Mouse (Mus musculus) forebrain, embryonic 10.5 days (tissue): ENCODE measurements at regions not wholly inside any gene's neighbourhood (a gene's known extent, or its start where the extent isn't known, plus 50 kb on each side); places are given as distances from the start of the nearest gene placed in this dataset.

Experiments
- DNase-seq: peaks from one replicate; pipeline ENCODE4 v3.0.0-alpha.2; 2017; ENCODE audit warnings: low spot score; ENCODE audit errors: extremely low spot score
- H3K27ac ChIP-seq: fragments of 300-500 bp; sonication (generic); 2 replicates; pipeline ENCODE4 v1.5.1; 2016; ENCODE audit warnings: mild to moderate bottlenecking
- H3K27me3 ChIP-seq: fragments of 300-500 bp; sonication (generic); 2 replicates; pipeline ENCODE4 v1.6.1; 2016; ENCODE audit warnings: mild to moderate bottlenecking; ENCODE audit not compliant: poor library complexity, severe bottlenecking
- H3K36me3 ChIP-seq: fragments of 300-500 bp; sonication (generic); replicated peaks from 2 replicates; pipeline ENCODE4 v1.6.1; 2016; ENCODE audit warnings: mild to moderate bottlenecking, moderate library complexity
- H3K4me1 ChIP-seq: fragments of 300-500 bp; sonication (generic); 2 replicates; pipeline ENCODE4 v1.6.1; 2016
- H3K4me3 ChIP-seq: fragments of 300-500 bp; sonication (generic); 2 replicates; pipeline ENCODE4 v1.5.1; 2016; ENCODE audit warnings: mild to moderate bottlenecking, moderate library complexity
- H3K9me3 ChIP-seq: fragments of 300-500 bp; sonication (generic); 2 replicates; pipeline ENCODE4 v1.6.1; 2016; ENCODE audit warnings: mild to moderate bottlenecking, moderate library complexity
- WGBS: fragments of 180-500 bp; shearing (Covaris S2); methylation state at CpG from one replicate; pipeline ENCODE4 v1.1.7; 2016; 5-methylcytosine and 5-hydroxymethylcytosine counted together

- H3K9me3 ChIP-seq: no peaks in the 10 kb centered on the region
- peaks cover 73% of the 10 kb centered on the region for H3K4me1 ChIP-seq
- WGBS: 17% methylated on average over 9 of the region's 9 CpGs
- DNase-seq: peak; percentile 42
- peaks cover 62% of the 10 kb centered on the region for H3K27me3 ChIP-seq
- peak overlapping the region; percentile 17 for H3K4me3 ChIP-seq
- no peaks in the 10 kb centered on the region for H3K36me3 ChIP-seq
- H3K27ac ChIP-seq: peak overlapping the region; percentile 89
Observed at GRCm38 (mm10) chr5:111529096-111529495, 111.9 kb downstream of the Mn1 start.

- Histone ChIP-seq H3K9me3 (no peaks in the 10 kb centered on the region), H3K27me3 (peaks cover 67% of the 10 kb centered on the region), H3K4me3 (peak overlapping the region; percentile 28), H3K4me1 (peaks cover 89% of the 10 kb centered on the region), H3K27ac (peak overlapping the region; percentile 84), H3K36me3 (no peaks in the 10 kb centered on the region)
- WGBS: 14% methylated on average over 26 of the region's 26 CpGs
- peak; percentile 70 for DNase-seq
Observed at GRCm38 (mm10) chr5:111530628-111531524, 113.7 kb downstream of the Mn1 start.

DNA sequence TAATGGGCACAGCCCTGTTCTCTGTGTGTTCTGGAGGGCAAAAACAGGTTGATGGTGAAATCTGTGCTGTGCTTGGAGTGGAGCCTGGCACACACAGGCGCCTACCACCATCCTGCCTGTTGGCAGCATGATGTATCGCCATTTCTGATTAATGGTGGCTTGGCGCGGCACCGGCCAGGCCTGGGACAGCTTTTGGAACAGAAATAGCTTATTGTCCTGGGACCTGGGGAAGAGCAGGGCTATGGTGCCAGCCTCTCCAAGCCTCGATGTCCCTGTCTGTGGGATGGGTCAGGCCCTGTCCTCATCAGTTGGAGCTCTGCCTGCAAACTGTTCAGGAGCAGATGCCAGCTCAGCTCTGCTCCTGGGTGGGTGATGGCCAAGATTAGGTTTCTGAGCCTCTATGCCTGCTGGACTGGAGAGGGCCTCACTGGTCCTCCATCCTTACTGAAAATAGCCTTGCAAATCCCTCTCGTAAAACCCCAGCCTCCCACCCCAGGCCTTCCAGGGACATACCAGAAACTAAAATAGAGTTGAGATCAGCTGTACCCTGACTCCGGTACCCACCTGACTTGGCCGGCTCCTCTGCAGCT lies 115.4 kb downstream of the Mn1 start:
- Histone ChIP-seq H3K4me1 (peaks cover 86% of the 10 kb centered on the region), H3K36me3 (no peaks in the 10 kb centered on the region), H3K27ac (peak overlapping the region; percentile 74; the same call in 1 of the 2 replicates), H3K4me3 (no peak overlapping the region), H3K27me3 (peaks cover 62% of the 10 kb centered on the region), H3K9me3 (no peaks in the 10 kb centered on the region)
- WGBS: 91% methylated on average over 9 of the region's 9 CpGs
- no peak for DNase-seq

DNA sequence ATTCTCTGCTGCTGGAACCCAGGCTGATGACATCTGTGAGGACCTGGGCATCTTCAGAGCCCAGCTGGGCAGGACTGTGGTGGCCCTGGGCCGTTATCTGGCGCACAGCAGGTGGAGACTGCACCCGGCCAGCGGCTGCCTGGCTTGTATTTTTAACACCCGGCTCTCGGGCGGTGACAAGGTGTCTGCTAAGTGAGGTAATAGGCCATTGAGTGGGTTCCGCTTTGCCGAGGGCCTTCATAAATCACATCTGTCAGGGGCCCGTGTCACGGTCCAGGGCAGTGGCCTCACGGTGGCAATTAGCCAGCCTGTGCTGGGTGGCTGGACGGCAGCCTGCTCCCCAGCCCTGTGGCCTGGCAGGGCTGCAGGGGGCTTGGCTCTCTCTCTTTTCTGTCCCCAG lies 118.8 kb downstream of the Mn1 start:
- peaks cover 76% of the 10 kb centered on the region for H3K4me1 ChIP-seq
- DNase-seq: no peak
- peaks cover 43% of the 10 kb centered on the region for H3K27me3 ChIP-seq
- peak overlapping the region; percentile 74 for H3K27ac ChIP-seq
- 69% methylated on average over 13 of the region's 13 CpGs for WGBS
- H3K4me3 ChIP-seq: no peak overlapping the region
- H3K36me3 ChIP-seq: no peaks in the 10 kb centered on the region
- H3K9me3 ChIP-seq: no peaks in the 10 kb centered on the region

DNA sequence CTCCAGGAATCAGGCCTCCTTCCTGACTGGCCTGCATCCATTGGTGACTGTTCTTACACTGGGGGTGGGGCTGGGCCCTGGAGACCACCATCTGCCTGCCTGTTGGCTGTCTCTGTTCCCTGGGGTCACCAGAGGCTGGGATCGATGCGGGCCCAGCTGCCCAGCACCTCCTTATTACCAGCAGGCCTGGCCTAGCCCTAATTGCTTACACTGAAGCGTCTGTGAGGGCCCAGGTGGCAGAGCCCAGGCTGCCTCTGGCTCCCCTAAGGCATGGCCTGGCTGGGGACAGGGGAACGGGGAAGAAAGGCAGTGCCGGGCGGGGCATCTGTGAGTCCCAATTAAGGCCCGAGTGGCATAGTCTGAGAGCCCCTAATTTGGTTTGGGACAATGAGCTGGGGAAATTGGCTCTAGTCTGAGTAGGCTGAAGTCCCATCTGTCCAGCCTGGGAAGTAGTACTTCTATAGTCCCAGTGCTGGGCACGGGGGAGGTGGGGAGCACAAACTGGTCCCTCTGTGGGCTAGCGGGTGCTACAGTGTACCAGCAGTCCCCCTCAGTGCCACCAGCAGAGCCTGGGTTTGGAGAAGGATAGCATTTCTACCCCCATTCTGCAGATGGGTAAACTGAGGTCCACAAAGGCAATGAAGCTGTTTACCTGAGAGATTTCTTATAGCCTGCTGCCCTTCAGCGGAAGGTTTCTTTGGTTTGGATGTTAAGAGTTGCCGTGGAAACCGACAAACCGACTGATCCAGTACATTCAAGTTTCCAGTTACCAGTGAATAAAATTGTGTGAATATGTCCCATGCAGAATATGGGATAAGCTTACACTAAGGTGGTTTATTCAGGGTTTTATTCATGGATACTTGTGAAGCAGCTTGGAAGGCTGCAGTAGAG lies 121.6 kb downstream of the Mn1 start:
- WGBS: 68% methylated on average over 13 of the region's 13 CpGs
- peak overlapping the region; percentile 83 for H3K27ac ChIP-seq
- peaks cover 16% of the 10 kb centered on the region; the same call in 1 of the 2 replicates for H3K27me3 ChIP-seq
- no peaks in the 10 kb centered on the region for H3K9me3 ChIP-seq
- peak; percentile 35 for DNase-seq
- no peak overlapping the region for H3K4me3 ChIP-seq
- no peaks in the 10 kb centered on the region for H3K36me3 ChIP-seq
- peaks cover 57% of the 10 kb centered on the region for H3K4me1 ChIP-seq

DNA sequence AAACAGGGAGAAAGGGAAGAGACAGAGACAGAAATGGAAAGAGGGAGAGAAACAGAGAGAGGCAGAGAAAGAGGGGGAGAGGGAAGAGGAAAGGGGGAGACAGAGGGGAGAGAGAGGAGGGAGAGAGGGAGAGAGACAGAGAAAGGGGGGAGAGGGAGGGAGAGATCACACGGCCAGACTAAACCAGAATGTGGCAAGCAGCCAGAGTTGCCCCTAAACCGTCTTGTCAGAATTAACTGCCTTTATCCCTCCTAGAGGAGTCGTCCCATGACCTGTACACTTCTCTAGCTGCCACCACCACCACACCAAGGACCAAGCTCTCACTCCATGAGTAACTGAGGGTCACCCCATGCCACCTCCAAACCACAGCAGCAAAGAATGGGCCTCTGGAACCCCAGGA lies 123.3 kb downstream of the Mn1 start:
- Histone ChIP-seq H3K27me3 (peaks cover 9% of the 10 kb centered on the region; the same call in 1 of the 2 replicates), H3K4me1 (peaks cover 42% of the 10 kb centered on the region), H3K9me3 (no peaks in the 10 kb centered on the region), H3K36me3 (no peaks in the 10 kb centered on the region), H3K27ac (peak overlapping the region; percentile 48), H3K4me3 (no peak overlapping the region)
- WGBS: 49% methylated on average over 3 of the region's 3 CpGs
- DNase-seq: no peak

- H3K4me3 ChIP-seq: no peak overlapping the region
- WGBS: 83% methylated on average over 3 of the region's 3 CpGs
- H3K9me3 ChIP-seq: no peaks in the 10 kb centered on the region
- no peaks in the 10 kb centered on the region for H3K36me3 ChIP-seq
- H3K27me3 ChIP-seq: no peaks in the 10 kb centered on the region
- peaks cover 42% of the 10 kb centered on the region for H3K4me1 ChIP-seq
- H3K27ac ChIP-seq: no peak overlapping the region
- no peak for DNase-seq
Observed at GRCm38 (mm10) chr5:111542077-111542476, 124.9 kb downstream of the Mn1 start.

- Histone ChIP-seq H3K9me3 (no peaks in the 10 kb centered on the region), H3K27ac (0 out of 2 replicates have a peak overlapping the region, but pooled peaks have one; percentile 37), H3K4me3 (no peak overlapping the region), H3K27me3 (0 out of 2 replicates have a peak, but pooled peaks cover 3% of the 10 kb centered on the region), H3K4me1 (peaks cover 41% of the 10 kb centered on the region), H3K36me3 (no peaks in the 10 kb centered on the region)
- DNase-seq: no peak
- WGBS: 88% methylated on average over 9 of the region's 9 CpGs
Observed at GRCm38 (mm10) chr5:111543721-111544495, 126.7 kb downstream of the Mn1 start.

GRCm38 (mm10) chr5:111553471-111554382 lies 136.6 kb downstream of the Mn1 start:
- H3K27me3 ChIP-seq: no peaks in the 10 kb centered on the region; the same call in 1 of the 2 replicates
- no peak overlapping the region for H3K4me3 ChIP-seq
- H3K4me1 ChIP-seq: peaks cover 64% of the 10 kb centered on the region
- H3K27ac ChIP-seq: peak overlapping the region; percentile 92
- DNase-seq: no peak
- no peaks in the 10 kb centered on the region for H3K9me3 ChIP-seq
- no peaks in the 10 kb centered on the region for H3K36me3 ChIP-seq
- WGBS: 83% methylated on average over 16 of the region's 16 CpGs

DNA sequence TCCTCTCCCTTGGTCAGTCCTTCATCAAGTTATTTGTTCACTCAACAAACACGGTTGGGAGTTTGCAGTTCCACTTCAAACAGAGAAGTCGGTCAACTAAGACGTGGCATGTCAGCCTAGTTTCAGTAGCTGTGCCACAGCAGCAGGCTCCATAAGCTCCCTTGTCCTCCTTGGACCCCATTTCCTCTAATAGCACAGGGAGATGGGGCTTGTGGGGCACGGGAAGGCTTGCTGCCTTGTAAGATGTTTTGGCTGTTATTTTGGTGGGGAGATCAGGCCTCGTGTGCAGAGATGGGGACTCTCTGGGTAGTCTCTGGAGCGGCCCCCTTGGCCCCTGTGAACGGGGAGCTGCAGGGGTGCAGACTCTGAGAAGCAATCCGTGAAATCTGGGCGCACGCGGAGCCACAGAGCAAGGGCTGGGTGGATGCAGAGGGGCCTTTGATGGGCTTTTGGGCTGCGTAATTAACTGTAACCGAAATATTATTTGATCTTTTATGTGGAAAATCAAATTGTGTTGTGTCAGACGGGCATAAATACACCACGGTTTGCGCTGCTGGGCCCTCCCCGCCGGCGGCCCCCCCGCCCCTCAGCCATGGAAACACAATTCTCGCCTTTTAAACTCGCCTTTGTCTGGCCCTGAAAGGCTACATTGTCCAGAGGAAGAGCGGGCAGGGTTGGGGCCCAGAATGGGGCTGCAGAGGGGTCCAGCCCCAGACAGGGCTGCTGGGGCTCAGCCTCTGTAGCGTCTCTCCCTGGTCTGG lies 137.6 kb downstream of the Mn1 start:
- peaks cover 60% of the 10 kb centered on the region for H3K4me1 ChIP-seq
- H3K9me3 ChIP-seq: no peaks in the 10 kb centered on the region
- peak; percentile 83 for DNase-seq
- H3K4me3 ChIP-seq: peak overlapping the region; percentile 25
- H3K27me3 ChIP-seq: no peaks in the 10 kb centered on the region; the same call in 1 of the 2 replicates
- no peaks in the 10 kb centered on the region for H3K36me3 ChIP-seq
- WGBS: 7% methylated on average over 24 of the region's 24 CpGs
- peak overlapping the region; percentile 92 for H3K27ac ChIP-seq
